In the genomic region with DNA sequence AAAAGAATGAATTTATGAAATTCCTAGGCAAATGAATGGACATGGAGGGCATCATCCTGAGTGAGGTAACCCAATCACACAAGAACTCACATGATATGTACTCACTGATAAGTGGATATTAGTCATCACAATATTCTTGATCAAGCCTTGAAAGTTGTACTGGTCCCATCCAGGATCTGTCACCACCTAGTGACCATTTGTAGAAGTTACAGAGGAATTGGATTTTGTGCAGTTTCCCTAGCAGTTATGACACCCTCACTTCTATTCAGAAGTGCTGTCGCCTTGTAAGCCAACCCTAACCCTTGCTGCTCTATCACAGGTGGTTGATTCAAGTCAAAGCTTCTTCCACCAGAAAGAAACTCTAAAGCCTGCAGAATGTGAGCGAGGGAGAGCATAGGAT, we compare ENCODE assay signal across 22 mouse cellular contexts. TPM values are rescaled to one million over a fixed set of nuclear protein-coding genes. Genes with fewer than 3 reads are reported as not detected.
A peak's percentile ranks its signal among the peaks of the same experiment; 100 is the strongest.
DNase-seq lines count a peak whose midpoint lies in the region; ATAC-seq and TF ChIP-seq lines count a peak whose summit lies in the region.
"Had no signal": no experiment of that assay in that cellular context is flagged by ENCODE, and none has a peak within 500 bp of the region (broad histone marks: within the 10 kb centered on the region; RNA-seq: fewer than 3 reads in every experiment).

No protein-coding gene starts in this region.

- H3K4me3 ChIP-seq in heart, adult 2 months = no peak overlapping the region
- no peak overlapping the region for H3K4me3 ChIP-seq in heart, embryonic 10.5 days
- H3K4me3 ChIP-seq in lung, embryonic 14.5 days (ENCODE audit: low read depth, low read length) = no peak overlapping the region
- H3K4me3 ChIP-seq: forebrain, embryonic 13.5 days; hindbrain, embryonic 15.5 days; limb, embryonic 15.5 days; midbrain, embryonic 10.5 days had no signal

- no peak overlapping the region for H3K27ac ChIP-seq in heart, adult 2 months
- no peak overlapping the region for H3K27ac ChIP-seq in heart, embryonic 10.5 days
- H3K27ac ChIP-seq in lung, embryonic 14.5 days (ENCODE audit: low read depth) = no peak overlapping the region
- H3K27ac ChIP-seq: forebrain, embryonic 13.5 days; hindbrain, embryonic 15.5 days; limb, embryonic 15.5 days; midbrain, embryonic 10.5 days had no signal

- no peaks in the 10 kb centered on the region for H3K36me3 ChIP-seq in heart, adult 2 months (ENCODE audit: control insufficient read depth, insufficient read depth, low read length)
- no peaks in the 10 kb centered on the region for H3K36me3 ChIP-seq in heart, embryonic 10.5 days
- H3K36me3 ChIP-seq in lung, embryonic 14.5 days (ENCODE audit: insufficient read depth) = no peaks in the 10 kb centered on the region
- no peaks in the 10 kb centered on the region for H3K36me3 ChIP-seq in splenic B cell, adult 2 months (ENCODE audit: control insufficient read depth, insufficient read depth, low read length, poor library complexity, severe bottlenecking)
- H3K36me3 ChIP-seq: hindbrain, embryonic 15.5 days; limb, embryonic 15.5 days; midbrain, embryonic 10.5 days had no signal

- 65% methylated on average over 2 of the region's 2 CpGs for WGBS in heart, adult 2 months
- WGBS in heart, embryonic 10.5 days = 64% methylated on average over 2 of the region's 2 CpGs
- 56% methylated on average over 2 of the region's 2 CpGs for WGBS in lung, embryonic 14.5 days

- intact Hi-C loops in heart, adult 2 months (cut with DNase I) = loop anchor here (5.0 kb wide), 1 partner anchor 181 kb away; no protein-coding TSS in a partner anchor

- H3K79me2 ChIP-seq in heart, adult 2 months (replicated peaks; ENCODE audit: control insufficient read depth, insufficient read depth, low read length) = no peaks in the 10 kb centered on the region

- DNase-seq in heart, adult 2 months = no peak
- DNase-seq in heart, embryonic 10.5 days (ENCODE audit: low spot score) = no peak
- no peak for DNase-seq in lung, embryonic 14.5 days
- DNase-seq in lung, postnatal 14 days = no peak
- DNase-seq in R1 (ENCODE audit: low read depth, low spot score) = peak; percentile 51
- DNase-seq in splenic B cell, adult 2 months (ENCODE audit: low read depth, low spot score) = peak; percentile 23
- DNase-seq in thymus, postnatal 10 days (ENCODE audit: low spot score in 2 of 2) = no peak
- no peak for DNase-seq in Muller cell, postnatal 12 days (ENCODE audit: inconsistent ontology term)
- DNase-seq: cerebellum, adult 8-10 months; kidney, adult 9 months had no signal

- no peaks in the 10 kb centered on the region for H3K27me3 ChIP-seq in heart, adult 2 months (ENCODE audit: control insufficient read depth, insufficient read depth, low read length)
- H3K27me3 ChIP-seq in heart, embryonic 10.5 days (ENCODE audit: insufficient read depth, poor library complexity, severe bottlenecking) = no peaks in the 10 kb centered on the region
- no peaks in the 10 kb centered on the region for H3K27me3 ChIP-seq in lung, embryonic 14.5 days (ENCODE audit: insufficient read depth, low read length)
- H3K27me3 ChIP-seq in splenic B cell, adult 2 months (ENCODE audit: control insufficient read depth, insufficient read depth, low read length, poor library complexity, severe bottlenecking) = no peaks in the 10 kb centered on the region
- H3K27me3 ChIP-seq: forebrain, embryonic 13.5 days; hindbrain, embryonic 15.5 days; limb, embryonic 15.5 days had no signal

- H3K4me1 ChIP-seq in heart, adult 2 months (ENCODE audit: control insufficient read depth, insufficient read depth, low read length) = no peaks in the 10 kb centered on the region
- H3K4me1 ChIP-seq in heart, embryonic 10.5 days = no peaks in the 10 kb centered on the region
- H3K4me1 ChIP-seq in lung, embryonic 14.5 days (ENCODE audit: insufficient read depth) = no peaks in the 10 kb centered on the region
- H3K4me1 ChIP-seq: forebrain, embryonic 13.5 days; hindbrain, embryonic 15.5 days; limb, embryonic 15.5 days; midbrain, embryonic 10.5 days had no signal

- H3K9me3 ChIP-seq in heart, embryonic 10.5 days = no peaks in the 10 kb centered on the region
- H3K9me3 ChIP-seq in lung, embryonic 14.5 days (ENCODE audit: low read depth, low read length) = no peaks in the 10 kb centered on the region
- H3K9me3 ChIP-seq: forebrain, embryonic 13.5 days; hindbrain, embryonic 15.5 days; limb, embryonic 15.5 days; midbrain, embryonic 10.5 days had no signal

- no peak for TF ChIP-seq EP300 in heart, adult 2 months (IDR thresholded peaks at IDR 0.05; ENCODE audit: insufficient read depth, low read depth, low read length)

- H3K4me2 ChIP-seq in lung, embryonic 14.5 days = no peak overlapping the region
- H3K4me2 ChIP-seq: forebrain, embryonic 13.5 days; hindbrain, embryonic 15.5 days; limb, embryonic 15.5 days had no signal

- peak; percentile 29 for TF ChIP-seq CTCF in heart, adult 2 months (IDR thresholded peaks at IDR 0.05)
- TF ChIP-seq CTCF in lung, embryonic 14.5 days (IDR thresholded peaks at IDR 0.05; ENCODE audit: low read depth) = 0 out of 2 replicates have a peak, but pooled peaks have one; percentile 19

- no peak overlapping the region for H3K9ac ChIP-seq in heart, adult 2 months (ENCODE audit: low read depth, low read length)
- H3K9ac ChIP-seq in lung, embryonic 14.5 days = no peak overlapping the region
- H3K9ac ChIP-seq: forebrain, embryonic 13.5 days; hindbrain, embryonic 15.5 days; limb, embryonic 15.5 days had no signal

- no peak for TF ChIP-seq POLR2A in heart, adult 2 months (IDR thresholded peaks at IDR 0.05; ENCODE audit: insufficient read depth, low read depth, low read length)

- no peak for ATAC-seq in lung, embryonic 14.5 days (ENCODE audit: insufficient read depth)
- ATAC-seq: forebrain, embryonic 13.5 days had no signal

RNA-seq across cellular contexts. Expression of gene Azgp1, which starts 8.2 kb away (rescaled TPM):
- not detected for total RNA-seq in heart, adult 2 months (2021)
- polyA plus RNA-seq in heart, adult 2 months (2012; rRNA removed) = 1.1 TPM in 1 of 2 replicates, not detected in the other
- polyA plus RNA-seq in heart, embryonic 10.5 days (2016; fragmentation: Nextera tagmentation; extraction: Ambion mirVana) = not detected in 2 replicates
- not detected in 2 replicates for polyA plus RNA-seq in lung, embryonic 14.5 days (2014; fragmentation: Nextera tagmentation; extraction: Ambion mirVana)
- total RNA-seq: heart, adult 8-10 months; heart, postnatal 10 days; layer of hippocampus, adult 8-10 months; left cerebral cortex, postnatal 10 days had no signal
- polyA plus RNA-seq: C2C12; forebrain, embryonic 13.5 days; hindbrain, embryonic 15.5 days; limb, embryonic 15.5 days; lung, embryonic 16.5 days; midbrain, embryonic 10.5 days had no signal

RNA-seq across cellular contexts. Expression of gene Gjc3, which starts 10.3 kb away (rescaled TPM):
- under 1 TPM; 0.18 to 0.29 TPM for total RNA-seq in heart, adult 2 months (2021)
- 0.43 and 0.67 TPM in 2 replicates for polyA plus RNA-seq in heart, adult 2 months (2012; rRNA removed)
- not detected in 2 replicates for polyA plus RNA-seq in heart, embryonic 10.5 days (2016; fragmentation: Nextera tagmentation; extraction: Ambion mirVana)
- polyA plus RNA-seq in lung, embryonic 14.5 days (2014; fragmentation: Nextera tagmentation; extraction: Ambion mirVana) = 0.18 TPM in 1 of 2 replicates, not detected in the other
- polyA plus RNA-seq: C2C12 had no signal

RNA-seq across cellular contexts. Expression of gene Smok3a, which starts 47.9 kb away (rescaled TPM):
- total RNA-seq in heart, adult 2 months (2021) = not detected
- polyA plus RNA-seq in heart, adult 2 months (2012; rRNA removed) = not detected in 2 replicates
- not detected in 2 replicates for polyA plus RNA-seq in heart, embryonic 10.5 days (2016; fragmentation: Nextera tagmentation; extraction: Ambion mirVana)
- polyA plus RNA-seq in lung, embryonic 14.5 days (2014; fragmentation: Nextera tagmentation; extraction: Ambion mirVana) = not detected in 2 replicates
- total RNA-seq: adrenal gland, postnatal 14 days; heart, adult 8-10 months; heart, postnatal 10 days; layer of hippocampus, adult 8-10 months; left cerebral cortex, postnatal 10 days had no signal
- polyA plus RNA-seq: C2C12; forebrain, embryonic 13.5 days; hindbrain, embryonic 15.5 days; limb, embryonic 15.5 days; lung, embryonic 16.5 days; midbrain, embryonic 10.5 days; stomach, embryonic 16.5 days had no signal

RNA-seq across cellular contexts. Expression of gene Smok3b, which starts 48.1 kb away (rescaled TPM):
- total RNA-seq in heart, adult 2 months (2021) = not detected
- polyA plus RNA-seq in heart, adult 2 months (2012; rRNA removed) = not detected in 2 replicates
- not detected in 2 replicates for polyA plus RNA-seq in heart, embryonic 10.5 days (2016; fragmentation: Nextera tagmentation; extraction: Ambion mirVana)
- not detected in 2 replicates for polyA plus RNA-seq in lung, embryonic 14.5 days (2014; fragmentation: Nextera tagmentation; extraction: Ambion mirVana)
- total RNA-seq: adrenal gland, postnatal 14 days; heart, adult 8-10 months; heart, postnatal 10 days; layer of hippocampus, adult 8-10 months; left cerebral cortex, postnatal 10 days had no signal
- polyA plus RNA-seq: C2C12; forebrain, embryonic 13.5 days; hindbrain, embryonic 15.5 days; limb, embryonic 15.5 days; lung, embryonic 16.5 days; midbrain, embryonic 10.5 days; stomach, embryonic 16.5 days had no signal

RNA-seq across cellular contexts. Expression of gene Cyp3a13, which starts 51.7 kb away (rescaled TPM):
- under 1 TPM; 0.13 to 0.18 TPM for total RNA-seq in heart, adult 2 months (2021)
- polyA plus RNA-seq in heart, adult 2 months (2012; rRNA removed) = 0.06 TPM in 1 of 2 replicates, not detected in the other
- 0.14 TPM in 1 of 2 replicates, not detected in the other for polyA plus RNA-seq in heart, embryonic 10.5 days (2016; fragmentation: Nextera tagmentation; extraction: Ambion mirVana)
- 0.21 and 0.28 TPM in 2 replicates for polyA plus RNA-seq in lung, embryonic 14.5 days (2014; fragmentation: Nextera tagmentation; extraction: Ambion mirVana)
- total RNA-seq: left cerebral cortex, postnatal 10 days had no signal
- polyA plus RNA-seq: C2C12; forebrain, embryonic 13.5 days; hindbrain, embryonic 15.5 days; midbrain, embryonic 10.5 days had no signal

Comparison
In these comparisons a context has a peak if more than half of its experiments do, and no peak if none do; other contexts are left out.
1. DNase-seq: peak in R1 (single experiment) and splenic B cell, adult 2 months (single experiment); none in heart, adult 2 months (0 of 2), heart, embryonic 10.5 days (single experiment), lung, embryonic 14.5 days (single experiment), lung, postnatal 14 days (single experiment), thymus, postnatal 10 days (0 of 2) and Muller cell, postnatal 12 days (single experiment).